Mouse (Mus musculus): ENCODE measurements around the gene Cd300lg. TPM values are rescaled to one million over a fixed set of nuclear protein-coding genes. Genes with fewer than 3 reads are reported as not detected.
A peak's percentile ranks its signal among the peaks of the same experiment; 100 is the strongest.

Gene Cd300lg
- polyA plus RNA-seq, 1 experiment, result 2.7 TPM

GRCm38 (mm10) chr11:102095676-102096075 is 54.4 kb downstream of the Cd300lg start:
- Histone ChIP-seq H3K4me1 (ENCODE audit: control insufficient read depth, insufficient read depth, low read length) (peaks cover 8% of the 10 kb centered on the region), H3K27me3 (ENCODE audit: control insufficient read depth, insufficient read depth, low read length) (no peaks in the 10 kb centered on the region), H3K4me3 (ENCODE audit: control insufficient read depth, low read depth, low read length) (no peak overlapping the region), H3K36me3 (ENCODE audit: control insufficient read depth, insufficient read depth, low read length) (no peaks in the 10 kb centered on the region), H3K27ac (ENCODE audit: control insufficient read depth, insufficient read depth, low read depth, low read length) (no peak overlapping the region)
- no peak for TF ChIP-seq POLR2A (IDR thresholded peaks at IDR 0.05; ENCODE audit: control insufficient read depth, low read depth, low read length)
- no peak for TF ChIP-seq CTCF (IDR thresholded peaks at IDR 0.05; ENCODE audit: control insufficient read depth, insufficient read depth, insufficient replicate concordance, low read depth, low read length)

DNA sequence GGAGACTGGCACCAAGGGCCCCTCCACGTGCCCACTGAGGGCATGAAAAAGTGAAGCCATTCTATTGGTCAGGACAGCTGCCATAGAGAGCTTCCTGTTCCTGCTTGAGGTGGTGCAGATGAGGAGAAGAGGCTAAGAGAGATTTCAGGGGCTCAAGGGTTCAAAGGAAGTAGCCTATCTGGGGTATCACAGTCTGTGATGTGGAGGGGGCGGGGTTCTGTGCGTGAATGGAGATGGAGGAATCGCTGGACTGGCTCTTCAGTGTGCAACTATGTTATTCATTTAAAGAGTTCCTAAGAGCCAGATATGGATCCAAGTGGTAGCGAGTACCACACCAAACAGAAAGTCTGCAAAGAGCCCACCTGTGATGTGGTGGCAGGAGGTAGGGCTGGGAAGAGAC is 55.1 kb downstream of the Cd300lg start:
- Histone ChIP-seq H3K4me3 (ENCODE audit: control insufficient read depth, low read depth, low read length) (no peak overlapping the region), H3K36me3 (ENCODE audit: control insufficient read depth, insufficient read depth, low read length) (no peaks in the 10 kb centered on the region), H3K27ac (ENCODE audit: control insufficient read depth, insufficient read depth, low read depth, low read length) (no peak overlapping the region), H3K27me3 (ENCODE audit: control insufficient read depth, insufficient read depth, low read length) (no peaks in the 10 kb centered on the region), H3K4me1 (ENCODE audit: control insufficient read depth, insufficient read depth, low read length) (peaks cover 8% of the 10 kb centered on the region)
- no peak for TF ChIP-seq CTCF (IDR thresholded peaks at IDR 0.05; ENCODE audit: control insufficient read depth, insufficient read depth, insufficient replicate concordance, low read depth, low read length)
- no peak for TF ChIP-seq POLR2A (IDR thresholded peaks at IDR 0.05; ENCODE audit: control insufficient read depth, low read depth, low read length)

DNA sequence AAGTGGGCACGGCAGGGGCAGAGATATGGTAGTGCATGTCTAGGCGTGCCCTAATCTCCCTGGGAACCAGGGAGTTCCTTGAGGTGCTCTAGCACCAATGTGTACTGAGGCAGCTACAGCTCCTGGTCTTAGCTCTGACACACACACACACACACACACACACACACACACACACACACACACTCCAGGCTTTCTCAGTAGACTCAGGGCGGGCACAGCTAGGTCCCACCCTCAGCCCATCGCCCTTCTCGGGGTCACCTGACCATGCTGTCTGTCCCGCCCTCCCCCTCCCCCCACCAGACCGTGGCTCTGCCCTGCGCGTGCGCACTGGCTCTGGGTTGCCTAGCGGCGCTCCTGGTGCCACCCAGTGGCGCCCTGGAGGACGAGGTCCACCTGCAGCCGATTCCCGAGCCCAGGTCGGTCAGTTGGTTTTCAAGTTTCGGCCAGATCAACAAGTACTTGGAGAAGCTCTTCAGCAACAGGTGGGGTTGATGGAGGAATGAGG is 55.6 kb downstream of the Cd300lg start:
- H3K27me3 ChIP-seq (ENCODE audit: control insufficient read depth, insufficient read depth, low read length), result no peaks in the 10 kb centered on the region
- H3K27ac ChIP-seq (ENCODE audit: control insufficient read depth, insufficient read depth, low read depth, low read length), result no peak overlapping the region
- H3K4me1 ChIP-seq (ENCODE audit: control insufficient read depth, insufficient read depth, low read length), result peaks cover 8% of the 10 kb centered on the region
- no peaks in the 10 kb centered on the region for H3K36me3 ChIP-seq (ENCODE audit: control insufficient read depth, insufficient read depth, low read length)
- TF ChIP-seq CTCF (IDR thresholded peaks at IDR 0.05; ENCODE audit: control insufficient read depth, insufficient read depth, insufficient replicate concordance, low read depth, low read length), result no peak; the same call in 1 of the 2 replicates
- no peak for TF ChIP-seq POLR2A (IDR thresholded peaks at IDR 0.05; ENCODE audit: control insufficient read depth, low read depth, low read length)
- peak overlapping the region; percentile 78 for H3K4me3 ChIP-seq (ENCODE audit: control insufficient read depth, low read depth, low read length)

- H3K27me3 ChIP-seq (ENCODE audit: control insufficient read depth, insufficient read depth, low read length), result no peaks in the 10 kb centered on the region
- H3K36me3 ChIP-seq (ENCODE audit: control insufficient read depth, insufficient read depth, low read length), result no peaks in the 10 kb centered on the region
- no peak within 1 kb of the TSS for H3K4me3 ChIP-seq (ENCODE audit: control insufficient read depth, low read depth, low read length)
- no peak within 1 kb of the TSS for H3K27ac ChIP-seq (ENCODE audit: control insufficient read depth, insufficient read depth, low read depth, low read length)
- H3K4me1 ChIP-seq (ENCODE audit: control insufficient read depth, insufficient read depth, low read length), result peaks cover 10% of the 10 kb centered on the region
- no peak for TF ChIP-seq CTCF (IDR thresholded peaks at IDR 0.05; ENCODE audit: control insufficient read depth, insufficient read depth, insufficient replicate concordance, low read depth, low read length)
- no peak for TF ChIP-seq POLR2A (IDR thresholded peaks at IDR 0.05; ENCODE audit: control insufficient read depth, low read depth, low read length)
Observed at GRCm38 (mm10) chr11:102101219-102101618, 59.9 kb downstream of the Cd300lg start, which contains the start of gene Ppy. Gene Ppy, minus strand, starts transcription at chr11:102101319.

- TF ChIP-seq CTCF (IDR thresholded peaks at IDR 0.05; ENCODE audit: control insufficient read depth, insufficient read depth, insufficient replicate concordance, low read depth, low read length), result peak; percentile 73
- no peak for TF ChIP-seq POLR2A (IDR thresholded peaks at IDR 0.05; ENCODE audit: control insufficient read depth, low read depth, low read length)
- H3K36me3 ChIP-seq (ENCODE audit: control insufficient read depth, insufficient read depth, low read length), result no peaks in the 10 kb centered on the region
- H3K27me3 ChIP-seq (ENCODE audit: control insufficient read depth, insufficient read depth, low read length), result no peaks in the 10 kb centered on the region; the same call in 1 of the 2 replicates
- no peak overlapping the region for H3K4me3 ChIP-seq (ENCODE audit: control insufficient read depth, low read depth, low read length)
- H3K27ac ChIP-seq (ENCODE audit: control insufficient read depth, insufficient read depth, low read depth, low read length), result no peak overlapping the region
- H3K4me1 ChIP-seq (ENCODE audit: control insufficient read depth, insufficient read depth, low read length), result peaks cover 4% of the 10 kb centered on the region; the same call in 1 of the 2 replicates
Observed at GRCm38 (mm10) chr11:102102485-102103258, 61.4 kb downstream of the Cd300lg start.

Other genes starting within 250 kb of the Cd300lg start
- 0.18 and 1.7 TPM in 2 replicates for gene Meox1, start 147.1 kb upstream of the Cd300lg start, polyA plus RNA-seq (2012; rRNA removed)
- gene Sost, start 74.5 kb upstream of the Cd300lg start, polyA plus RNA-seq (2012; rRNA removed), result 2.4 and 6.4 TPM in 2 replicates
- gene Cfap97d1, start 57.2 kb upstream of the Cd300lg start, polyA plus RNA-seq (2012; rRNA removed), result 72.2 and 94.1 TPM in 2 replicates
- 249 and 266 TPM in 2 replicates for gene Dusp3, start 54.5 kb upstream of the Cd300lg start, polyA plus RNA-seq (2012; rRNA removed)
- 11.0 and 14.7 TPM in 2 replicates for gene Mpp3, start 13.0 kb upstream of the Cd300lg start, polyA plus RNA-seq (2012; rRNA removed)
- gene Mpp2, start 47.0 kb downstream of the Cd300lg start, polyA plus RNA-seq (2012; rRNA removed), result 1.2 and 1.5 TPM in 2 replicates
- not detected in 2 replicates for gene Ppy, start 59.8 kb downstream of the Cd300lg start, polyA plus RNA-seq (2012; rRNA removed)
- gene Pyy, start 66.3 kb downstream of the Cd300lg start, polyA plus RNA-seq (2012; rRNA removed), result 8.2 and 9.4 TPM in 2 replicates
- gene Nags, start 104.0 kb downstream of the Cd300lg start, polyA plus RNA-seq (2012; rRNA removed), result 6.2 and 8.0 TPM in 2 replicates
- 13.3 and 15.1 TPM in 2 replicates for gene Tmem101, start 114.9 kb downstream of the Cd300lg start, polyA plus RNA-seq (2012; rRNA removed)
- gene Lsm12, start 143.8 kb downstream of the Cd300lg start, polyA plus RNA-seq (2012; rRNA removed), result 41.5 and 41.8 TPM in 2 replicates
- 416 and 434 TPM in 2 replicates for gene G6pc3, start 148.1 kb downstream of the Cd300lg start, polyA plus RNA-seq (2012; rRNA removed)
- gene Hdac5, start 188.7 kb downstream of the Cd300lg start, polyA plus RNA-seq (2012; rRNA removed), result 68.9 and 84.1 TPM in 2 replicates
- gene BC030867, start 207.4 kb downstream of the Cd300lg start, polyA plus RNA-seq (2012; rRNA removed), result 31.8 and 48.5 TPM in 2 replicates
- 0.10 and 0.11 TPM in 2 replicates for gene Asb16, start 227.2 kb downstream of the Cd300lg start, polyA plus RNA-seq (2012; rRNA removed)
- gene Tmub2, start 243.4 kb downstream of the Cd300lg start, polyA plus RNA-seq (2012; rRNA removed), result 32.6 and 35.2 TPM in 2 replicates

Measured in testis, adult 2 months (tissue).